Comparison of ENCODE assay signal across 15 mouse cellular contexts in the genomic region with DNA sequence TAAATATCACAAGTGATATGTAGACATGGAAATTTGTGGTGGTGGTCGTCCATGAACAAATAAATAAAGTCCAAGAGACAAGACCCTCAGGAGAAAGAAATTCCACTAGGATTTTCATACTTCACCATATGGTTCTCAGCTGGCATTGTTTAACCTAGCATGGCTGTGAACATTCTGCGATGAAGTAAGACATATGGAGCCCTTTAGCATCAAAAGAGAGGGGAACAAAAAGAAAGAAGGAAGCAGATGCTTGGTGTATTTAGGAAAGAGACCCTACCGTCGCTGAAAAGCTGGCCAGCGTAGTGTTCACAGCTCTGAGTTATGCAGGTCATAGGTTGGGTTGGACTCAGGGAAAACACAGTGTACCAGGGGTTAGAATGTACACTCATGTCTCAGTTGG.
"Had no signal": no experiment of that assay in that cellular context is flagged by ENCODE, and none has a peak within 500 bp of the region (broad histone marks: within the 10 kb centered on the region; RNA-seq: fewer than 3 reads in every experiment).

No protein-coding gene starts in this region.

- H3K27ac ChIP-seq: kidney, embryonic 15.5 days; left cerebral cortex, adult 2 months; liver, embryonic 13.5 days; lung, embryonic 15.5 days; midbrain, embryonic 15.5 days; neural tube, embryonic 12.5 days; stomach, embryonic 15.5 days had no signal

- H3K4me1 ChIP-seq: kidney, embryonic 15.5 days; liver, embryonic 13.5 days; lung, embryonic 15.5 days; midbrain, embryonic 15.5 days; neural tube, embryonic 12.5 days; stomach, embryonic 15.5 days had no signal

- H3K9ac ChIP-seq: kidney, embryonic 15.5 days; liver, embryonic 13.5 days; liver, postnatal 0 days; lung, embryonic 15.5 days; midbrain, embryonic 15.5 days; neural tube, embryonic 12.5 days; stomach, embryonic 15.5 days had no signal

- H3K4me2 ChIP-seq: kidney, embryonic 15.5 days; liver, embryonic 13.5 days; lung, embryonic 15.5 days; midbrain, embryonic 15.5 days; neural tube, embryonic 12.5 days; stomach, embryonic 15.5 days had no signal

- H3K4me3 ChIP-seq: kidney, embryonic 15.5 days; left cerebral cortex, adult 2 months; liver, embryonic 13.5 days; lung, embryonic 15.5 days; midbrain, embryonic 15.5 days; neural tube, embryonic 12.5 days; stomach, embryonic 15.5 days had no signal

- ATAC-seq: liver, postnatal 0 days; midbrain, embryonic 15.5 days had no signal

- H3K9me3 ChIP-seq: kidney, embryonic 15.5 days; liver, embryonic 13.5 days; lung, embryonic 15.5 days; midbrain, embryonic 15.5 days; neural tube, embryonic 12.5 days; stomach, embryonic 15.5 days had no signal

- DNase-seq: kidney, postnatal 14 days; liver; liver, embryonic 13.5 days; liver, postnatal 0 days; retina, postnatal 1 day; right cerebral cortex, postnatal 4 days; spleen, adult 18-20 months; thymus, adult 2 months; thymus, postnatal 25 days had no signal

- H3K36me3 ChIP-seq: kidney, embryonic 15.5 days; liver, embryonic 13.5 days; lung, embryonic 15.5 days; midbrain, embryonic 15.5 days; neural tube, embryonic 12.5 days; stomach, embryonic 15.5 days had no signal

- H3K27me3 ChIP-seq: kidney, embryonic 15.5 days; liver, embryonic 13.5 days; lung, embryonic 15.5 days; midbrain, embryonic 15.5 days; neural tube, embryonic 12.5 days; stomach, embryonic 15.5 days had no signal
